Mouse (Mus musculus) hindbrain, embryonic 16.5 days (tissue): ENCODE results near the gene Polr2c. TPM values are rescaled to one million over a fixed set of nuclear protein-coding genes. Genes with fewer than 3 reads are reported as not detected.
"Not testable (repeated sequence)": the region's sequence is repeated elsewhere in the genome, so short reads cannot be mapped to it uniquely, and the experiment has no call there.

ENCODE experiments used
- ATAC-seq: fragments of 200-750 bp; cut with Nextera tagmentation; 2 replicates; pipeline ENCODE4 v1.8.0; 2017; ENCODE audit warnings: moderate TSS enrichment, moderate library complexity
- H3K27ac ChIP-seq: fragments of 300-500 bp; sonication (generic); 2 replicates; pipeline ENCODE4 v1.5.1; 2014; ENCODE audit warnings: low read depth, mild to moderate bottlenecking, control low read depth, low read length, moderate library complexity
- H3K27me3 ChIP-seq: fragments of 300-500 bp; sonication (generic); replicated peaks from 2 replicates; pipeline ENCODE4 v1.6.1; 2014; ENCODE audit warnings: low read length; ENCODE audit not compliant: control insufficient read depth, insufficient read depth
- H3K36me3 ChIP-seq: fragments of 300-500 bp; sonication (generic); 2 replicates; pipeline ENCODE4 v1.6.1; 2014; ENCODE audit warnings: mild to moderate bottlenecking, low read length, moderate library complexity, mixed read lengths; ENCODE audit not compliant: control insufficient read depth, insufficient read depth
- H3K4me1 ChIP-seq: fragments of 300-500 bp; sonication (generic); 2 replicates; pipeline ENCODE4 v1.6.1; 2014; ENCODE audit warnings: low read depth, low read length; ENCODE audit not compliant: control insufficient read depth, insufficient read depth
- H3K4me2 ChIP-seq: fragments of 300-500 bp; sonication (generic); 2 replicates; pipeline ENCODE4 v1.6.1; 2014; ENCODE audit warnings: mild to moderate bottlenecking, low read length, control low read depth, moderate library complexity
- H3K4me3 ChIP-seq: fragments of 300-500 bp; sonication (generic); 2 replicates; pipeline ENCODE4 v1.5.1; 2014; ENCODE audit warnings: mild to moderate bottlenecking, low read length, control low read depth, moderate library complexity
- H3K9ac ChIP-seq: fragments of 300-500 bp; sonication (generic); 2 replicates; pipeline ENCODE4 v1.6.1; 2014; ENCODE audit warnings: low read depth, mild to moderate bottlenecking, control low read depth, low read length, moderate library complexity
- H3K9me3 ChIP-seq: fragments of 300-500 bp; sonication (generic); 2 replicates; pipeline ENCODE4 v1.6.1; 2014; ENCODE audit warnings: mild to moderate bottlenecking, low read length, moderate library complexity; ENCODE audit not compliant: control insufficient read depth
- whole genome bisulfite sequencing: fragments of 180-500 bp; shearing (Covaris S2); extraction: QIAGEN DNeasy Blood & Tissue Kit; methylation state at CpG from one replicate; pipeline ENCODE4 v1.1.7; 2014; 5-methylcytosine and 5-hydroxymethylcytosine counted together
- polyA plus RNA-seq: library from polyadenylated mRNA; unstranded; fragments of >200 nt; fragmentation: Nextera tagmentation; extraction: Ambion mirVana; gene quantifications from 2 replicates; pipeline ENCODE4 v1.2.1, GENCODE M21; 2015

Polr2c gene
- polyA plus RNA-seq, 1 experiment from 2014 or later: 119 TPM

DNA sequence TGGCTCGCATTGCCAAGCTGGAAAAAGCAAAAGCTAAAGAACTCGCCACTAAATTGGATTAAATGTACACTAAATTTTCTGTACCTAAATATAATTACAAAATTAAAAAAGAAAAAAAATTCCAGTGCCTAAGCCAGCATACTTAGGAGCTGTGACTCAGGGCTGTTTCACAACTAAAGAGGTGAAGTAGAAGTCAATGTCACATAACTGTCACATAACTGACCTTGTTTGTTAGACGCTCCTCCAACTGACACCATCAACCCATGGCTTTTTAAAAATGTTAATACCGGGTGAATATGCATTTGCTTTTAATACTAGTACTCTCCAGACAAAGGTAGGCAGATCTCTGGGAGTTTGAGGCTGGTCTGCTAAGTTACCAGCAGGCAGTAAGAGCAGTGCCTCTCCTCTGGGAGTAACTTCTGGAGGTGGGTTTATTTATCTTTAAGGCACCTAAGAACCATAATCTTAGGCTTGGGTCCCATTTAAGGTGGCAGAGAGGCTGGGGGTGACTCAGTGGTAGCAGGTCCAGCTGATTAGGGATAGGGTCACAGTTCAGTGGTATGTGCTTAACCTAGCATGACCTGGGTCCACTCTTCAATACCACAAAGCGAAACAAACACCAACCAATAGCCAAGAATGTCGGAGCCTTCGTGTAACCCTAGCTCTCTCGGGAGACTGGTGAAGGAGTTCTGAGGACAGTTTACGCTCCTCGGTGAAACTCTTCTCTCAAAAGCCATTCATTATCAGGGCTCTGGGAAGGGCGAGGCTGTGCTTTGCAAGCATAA, 20.6 kb upstream of the Polr2c start:
- no peak overlapping the region for H3K27ac ChIP-seq
- H3K9me3 ChIP-seq: no peaks in the 10 kb centered on the region
- 80% methylated on average over 11 of the region's 11 CpGs for WGBS
- H3K4me1 ChIP-seq: peaks cover 15% of the 10 kb centered on the region
- peaks cover 2% of the 10 kb centered on the region for H3K36me3 ChIP-seq
- peak overlapping the region; percentile 58; the same call in 1 of the 2 replicates for H3K4me3 ChIP-seq
- peak overlapping the region; percentile 5; the same call in 1 of the 2 replicates for H3K9ac ChIP-seq
- no peak for ATAC-seq
- H3K27me3 ChIP-seq: no peaks in the 10 kb centered on the region
- peak overlapping the region; percentile 85 for H3K4me2 ChIP-seq

DNA sequence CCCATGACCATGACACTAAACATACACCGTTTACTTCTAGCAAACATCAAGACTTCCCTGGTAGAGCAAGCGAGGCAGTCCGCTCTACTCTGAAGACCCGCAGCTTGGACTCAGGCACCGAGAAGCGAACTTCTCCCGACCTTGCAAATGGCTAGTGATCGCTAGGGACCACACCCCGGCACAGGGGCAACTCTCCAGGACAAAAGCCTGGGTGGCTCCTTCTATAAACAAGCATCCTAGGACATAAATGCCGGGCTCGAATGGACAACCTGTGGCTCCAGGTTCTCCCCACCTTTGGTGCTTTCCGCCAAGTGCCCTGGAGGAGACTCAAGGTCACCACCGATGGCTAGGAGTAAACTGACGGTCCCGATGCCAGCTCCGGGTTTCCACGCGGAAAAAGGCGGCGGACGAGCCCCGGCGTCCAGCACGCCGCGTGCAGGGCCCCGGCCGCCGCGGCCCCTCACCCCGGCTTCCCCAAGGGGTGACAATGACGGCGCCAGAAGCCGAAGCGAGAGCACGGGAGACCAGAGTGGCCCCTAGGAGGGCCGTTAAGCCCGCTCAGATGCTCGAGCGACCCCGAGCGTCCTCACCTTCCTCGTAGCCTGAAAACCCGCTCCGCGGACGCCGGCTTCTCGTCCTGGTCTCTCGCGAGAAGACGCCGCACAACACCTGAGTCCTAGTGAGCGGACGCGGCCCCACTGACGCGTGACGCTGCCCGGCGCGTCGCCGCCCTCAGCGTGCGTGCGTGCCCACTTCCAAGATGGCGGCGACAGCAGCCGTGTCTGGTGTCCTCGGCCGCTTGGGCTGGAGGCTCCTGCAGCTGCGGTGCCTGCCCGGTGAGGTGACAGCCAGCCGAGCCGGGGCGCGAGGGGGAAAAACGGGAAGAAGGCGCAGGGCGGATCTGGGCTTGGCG, 19.3 kb upstream of the Polr2c start, which contains the start of the genes Coq9 and Ciapin1:
Gene Coq9 (plus strand): TSS at position 660 of the 913 bp plus-strand sequence.
Gene Ciapin1 (minus strand): TSS at position 697 of the 913 bp plus-strand sequence.
- ATAC-seq: peak; percentile 98
- H3K4me2 ChIP-seq: peak within 1 kb of the TSS; percentile 85
- H3K9me3 ChIP-seq: no peaks in the 10 kb centered on the region
- WGBS: 1% methylated on average over 80 of the region's 82 CpGs
- H3K36me3 ChIP-seq: no peaks in the 10 kb centered on the region
- H3K27ac ChIP-seq: peak within 1 kb of the TSS; percentile 94
- no peaks in the 10 kb centered on the region for H3K27me3 ChIP-seq
- peak within 1 kb of the TSS; percentile 58 for H3K4me3 ChIP-seq
- H3K9ac ChIP-seq: peak within 1 kb of the TSS; percentile 90
- peaks cover 15% of the 10 kb centered on the region for H3K4me1 ChIP-seq

DNA sequence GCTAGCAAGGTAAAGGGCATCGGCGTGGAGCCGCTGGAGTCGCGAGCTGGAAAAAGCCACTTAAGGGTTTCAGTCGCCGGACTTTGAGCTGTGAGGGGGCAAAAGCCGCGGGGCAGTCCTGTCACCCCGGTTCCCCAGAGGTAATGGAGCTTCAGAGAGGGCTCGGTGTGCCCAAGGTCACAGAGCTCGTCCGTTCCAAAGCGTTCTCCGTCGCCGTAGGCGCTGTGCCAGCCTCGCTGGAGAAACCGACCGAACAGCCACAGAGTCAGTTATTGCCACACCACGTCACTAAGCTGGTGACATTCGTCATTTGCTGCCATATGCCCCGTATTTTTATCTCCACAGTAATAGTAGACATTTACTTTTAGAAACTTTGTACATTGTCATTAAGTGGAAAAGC, 18.6 kb upstream of the Polr2c start:
- no peaks in the 10 kb centered on the region for H3K27me3 ChIP-seq
- WGBS: under 1% methylated on average over 24 of the region's 24 CpGs
- H3K4me1 ChIP-seq: peaks cover 15% of the 10 kb centered on the region
- peak; percentile 62 for ATAC-seq
- peak overlapping the region; percentile 74 for H3K4me2 ChIP-seq
- peak overlapping the region; percentile 58 for H3K4me3 ChIP-seq
- no peaks in the 10 kb centered on the region for H3K9me3 ChIP-seq
- H3K27ac ChIP-seq: peak overlapping the region; percentile 94
- peak overlapping the region; percentile 90 for H3K9ac ChIP-seq
- no peaks in the 10 kb centered on the region for H3K36me3 ChIP-seq

DNA sequence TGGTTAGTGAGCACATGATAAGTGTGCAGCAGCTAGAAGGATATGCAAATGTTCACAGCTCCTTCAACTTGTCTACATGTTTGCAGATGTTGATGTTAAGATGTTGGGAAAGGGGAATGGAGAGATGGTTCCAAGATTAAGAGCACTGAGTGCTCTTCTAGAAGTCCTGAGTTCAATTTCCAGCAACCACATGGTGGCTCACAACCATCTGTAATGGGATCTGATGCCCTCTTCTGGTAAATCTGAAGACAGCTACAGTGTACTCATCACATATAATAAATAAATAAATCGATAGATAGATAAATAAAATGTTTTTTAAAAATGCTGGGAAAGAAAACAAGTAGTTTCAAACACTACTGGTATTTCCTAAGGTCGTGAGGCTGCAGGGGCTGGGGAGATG, 16.1 kb upstream of the Polr2c start:
- H3K9ac ChIP-seq: no peak overlapping the region
- H3K36me3 ChIP-seq: peaks cover 11% of the 10 kb centered on the region; the same call in 1 of the 2 replicates
- peaks cover 15% of the 10 kb centered on the region for H3K4me1 ChIP-seq
- 58% methylated on average over 2 of the region's 2 CpGs for WGBS
- no peak for ATAC-seq
- no peaks in the 10 kb centered on the region for H3K9me3 ChIP-seq
- no peaks in the 10 kb centered on the region for H3K27me3 ChIP-seq
- H3K4me2 ChIP-seq: no peak overlapping the region
- no peak overlapping the region for H3K27ac ChIP-seq
- H3K4me3 ChIP-seq: no peak overlapping the region

DNA sequence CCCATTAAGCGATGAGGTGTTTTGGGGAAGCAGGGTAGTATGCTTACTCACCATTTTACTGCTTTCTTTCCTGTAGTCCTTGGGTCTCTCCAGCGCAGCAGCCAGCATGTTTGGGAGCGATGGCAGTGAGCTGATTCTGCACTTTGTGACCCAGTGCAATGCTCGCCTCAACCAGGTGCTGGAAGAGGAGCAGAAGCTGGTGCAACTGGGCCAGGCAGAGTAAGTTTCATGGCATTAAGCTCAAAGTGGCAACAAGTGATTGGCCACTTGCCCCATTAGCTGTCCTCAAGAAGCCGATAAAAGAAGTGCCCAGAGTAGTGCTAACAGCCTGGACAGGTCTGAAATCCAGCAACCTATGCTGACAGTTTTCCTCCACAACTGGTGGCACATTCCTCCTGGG, 7.2 kb upstream of the Polr2c start:
- no peak overlapping the region for H3K27ac ChIP-seq
- no peak overlapping the region for H3K4me2 ChIP-seq
- peaks cover 41% of the 10 kb centered on the region for H3K36me3 ChIP-seq
- H3K4me3 ChIP-seq: no peak overlapping the region
- WGBS: 94% methylated on average over 5 of the region's 5 CpGs
- H3K27me3 ChIP-seq: no peaks in the 10 kb centered on the region
- no peak overlapping the region for H3K9ac ChIP-seq
- H3K4me1 ChIP-seq: no peaks in the 10 kb centered on the region
- no peak for ATAC-seq
- H3K9me3 ChIP-seq: no peaks in the 10 kb centered on the region

DNA sequence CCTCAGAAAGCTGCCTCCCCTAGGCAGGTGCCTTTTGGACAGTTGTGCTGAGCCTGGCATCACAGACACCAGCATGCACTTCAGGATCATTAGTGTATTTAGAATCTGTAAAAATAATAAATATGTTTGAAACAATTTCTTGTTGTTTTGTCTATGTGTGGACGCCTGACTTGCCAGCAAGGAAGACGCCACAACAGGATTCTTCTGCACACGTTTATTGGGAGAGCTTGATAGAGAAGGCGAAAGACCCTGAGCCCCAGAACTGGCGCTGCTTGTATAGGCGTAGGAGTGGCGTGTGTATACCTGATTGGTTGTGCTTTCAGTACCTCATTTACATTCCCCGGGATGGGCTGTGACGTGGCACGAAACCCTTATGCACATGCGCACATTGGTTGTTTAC, 2.5 kb upstream of the Polr2c start:
- not testable (repeated sequence) for ATAC-seq, H3K27me3 ChIP-seq, H3K27ac ChIP-seq, H3K9ac ChIP-seq, H3K9me3 ChIP-seq, H3K4me2 ChIP-seq, H3K4me3 ChIP-seq
- H3K4me1 ChIP-seq: peaks cover 16% of the 10 kb centered on the region
- 90% methylated on average over 11 of the region's 11 CpGs for WGBS
- H3K36me3 ChIP-seq: peaks cover 34% of the 10 kb centered on the region

DNA sequence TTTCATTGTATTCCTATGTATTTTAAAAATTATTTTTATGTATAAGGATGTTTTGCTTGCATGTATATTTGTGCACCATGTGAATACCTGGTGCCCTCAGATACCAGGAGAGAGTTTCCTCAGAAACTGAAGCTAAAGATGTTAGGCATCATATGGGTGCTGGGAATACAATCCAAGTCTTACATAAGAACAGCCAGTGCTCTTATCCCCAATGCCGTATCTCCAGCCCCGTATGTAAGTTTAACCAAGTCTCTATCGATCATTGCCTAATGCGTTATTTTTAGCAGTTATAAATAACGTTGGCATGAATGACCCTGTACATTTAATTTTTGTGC, 272 bp upstream of the Polr2c start:
- Histone ChIP-seq H3K4me3 (no peak overlapping the region; the same call in 1 of the 2 replicates), H3K9ac (no peak overlapping the region), H3K36me3 (peaks cover 22% of the 10 kb centered on the region), H3K27ac (no peak overlapping the region), H3K4me2 (peak overlapping the region; percentile 31), H3K27me3 (no peaks in the 10 kb centered on the region), H3K4me1 (peaks cover 16% of the 10 kb centered on the region), H3K9me3 (no peaks in the 10 kb centered on the region)
- ATAC-seq: no peak
- WGBS: 30% methylated on average over 5 of the region's 5 CpGs

DNA sequence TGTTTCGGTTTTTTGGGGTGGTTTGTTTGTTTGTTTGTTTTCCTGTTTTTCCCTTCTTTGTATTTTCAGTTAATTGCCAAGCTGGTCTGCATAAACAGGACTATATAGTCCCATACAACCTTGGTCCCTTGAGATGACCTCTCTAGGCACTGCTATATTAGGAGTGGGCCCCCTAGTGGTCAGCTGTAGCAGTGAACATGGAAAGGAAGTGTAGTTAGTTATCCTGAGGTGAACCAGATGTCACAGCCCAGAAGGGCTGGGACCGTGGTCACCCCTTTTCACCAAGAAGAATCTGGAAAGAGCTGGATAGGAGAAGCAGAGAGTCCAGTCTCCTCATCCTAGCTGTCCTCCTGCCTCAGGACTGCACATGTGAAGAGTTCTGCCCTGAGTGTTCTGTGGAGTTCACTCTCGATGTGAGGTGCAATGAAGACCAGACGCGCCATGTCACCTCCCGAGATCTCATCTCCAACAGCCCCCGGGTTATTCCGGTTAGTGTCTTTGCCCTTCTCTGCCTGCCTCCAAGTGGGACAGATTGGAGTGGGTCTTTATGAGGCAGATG, 4.2 kb downstream of the Polr2c start:
- Histone ChIP-seq H3K4me2 (no peak overlapping the region), H3K9me3 (no peaks in the 10 kb centered on the region), H3K27ac (no peak overlapping the region), H3K27me3 (no peaks in the 10 kb centered on the region), H3K9ac (no peak overlapping the region), H3K4me3 (no peak overlapping the region), H3K36me3 (peaks cover 37% of the 10 kb centered on the region), H3K4me1 (peaks cover 16% of the 10 kb centered on the region)
- WGBS: 75% methylated on average over 8 of the region's 8 CpGs
- no peak for ATAC-seq
